Mouse (Mus musculus): ENCODE results near the gene Eif4g3.

The Eif4g3 gene

DNA sequence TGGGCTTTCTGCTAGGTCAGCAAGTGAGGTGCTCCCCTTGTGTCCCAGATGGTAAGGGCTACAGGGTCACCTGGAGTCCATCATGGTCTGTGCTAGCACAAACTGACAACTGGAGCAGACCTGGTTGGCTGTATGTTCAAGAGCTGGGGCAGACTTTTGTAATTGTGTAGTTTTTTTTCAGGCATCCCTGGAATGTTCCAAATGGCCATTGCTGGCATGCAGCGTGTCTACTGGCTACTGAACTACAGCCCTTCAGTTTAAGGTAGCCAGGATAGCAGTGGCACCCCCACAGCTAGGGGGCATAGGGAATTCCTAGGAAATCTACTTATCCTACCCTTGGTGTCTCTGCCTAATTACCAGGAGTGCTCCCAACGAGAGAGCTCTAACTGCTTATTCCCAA lies 115.7 kb downstream of the Eif4g3 start:
- no peak for DNase-seq

DNA sequence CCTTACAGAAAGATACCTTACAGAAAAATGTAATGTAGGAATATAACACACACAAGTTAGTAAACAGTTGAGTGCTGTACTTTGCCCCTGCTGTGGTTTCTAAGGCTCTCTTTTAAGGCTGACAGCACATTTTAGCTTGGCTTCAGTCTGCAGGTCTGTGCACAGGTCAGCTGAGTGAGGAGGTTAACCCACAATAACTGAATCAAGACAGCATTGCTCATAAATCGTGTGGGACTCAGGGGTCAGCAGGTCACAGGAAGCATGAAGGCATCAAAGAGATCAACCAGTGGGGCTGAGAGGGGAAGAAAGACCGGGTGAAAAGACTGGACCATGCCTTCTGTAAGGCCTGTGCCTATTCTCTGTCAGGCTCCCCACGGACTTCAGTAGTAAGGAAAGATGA lies 116.5 kb downstream of the Eif4g3 start:
- DNase-seq, result no peak

GRCm38 (mm10) chr4:138111858-138112257 lies 119.0 kb downstream of the Eif4g3 start:
- no peak for DNase-seq

DNA sequence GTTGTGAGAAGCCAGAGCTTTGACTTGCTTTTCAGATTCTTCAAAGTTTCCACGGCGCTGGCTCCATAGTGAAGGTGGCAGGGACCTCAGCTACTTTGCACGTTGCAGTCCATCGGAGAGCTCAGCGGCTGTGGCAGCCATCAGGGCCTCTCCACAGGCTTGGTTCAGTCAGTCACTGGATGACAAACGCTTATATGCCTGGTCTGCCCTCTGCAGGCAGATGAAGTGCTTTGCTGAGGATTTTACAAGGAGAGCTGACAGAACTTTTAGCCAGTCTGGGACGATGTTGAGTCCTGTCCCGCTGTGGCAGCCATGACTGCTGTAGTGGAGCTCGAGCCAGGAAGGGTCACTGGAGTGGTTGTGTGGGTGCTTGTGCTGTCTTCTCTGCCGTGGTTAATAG lies 126.9 kb downstream of the Eif4g3 start:
- DNase-seq, result no peak

GRCm38 (mm10) chr4:138124046-138124445 lies 131.2 kb downstream of the Eif4g3 start:
- DNase-seq, result no peak

DNA sequence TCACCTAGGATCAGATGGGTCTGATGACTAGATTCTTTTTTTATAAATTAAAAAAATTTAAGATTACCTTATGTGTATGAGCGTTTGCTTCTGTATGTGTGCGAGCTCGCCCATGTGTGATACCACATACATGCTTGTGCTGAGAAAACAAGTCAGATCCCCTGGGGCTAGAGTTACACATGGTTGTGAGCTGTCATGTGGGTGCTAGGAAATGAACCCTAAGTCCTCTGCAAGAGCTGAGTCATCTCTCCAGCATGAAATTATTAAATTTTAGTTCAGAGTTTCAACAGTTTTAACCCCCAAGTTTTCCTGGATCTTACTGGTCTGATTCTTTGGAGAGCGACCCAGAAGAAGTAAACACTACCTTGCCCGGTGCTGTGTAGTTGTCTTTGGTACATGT lies 134.5 kb downstream of the Eif4g3 start:
- DNase-seq, result no peak

DNA sequence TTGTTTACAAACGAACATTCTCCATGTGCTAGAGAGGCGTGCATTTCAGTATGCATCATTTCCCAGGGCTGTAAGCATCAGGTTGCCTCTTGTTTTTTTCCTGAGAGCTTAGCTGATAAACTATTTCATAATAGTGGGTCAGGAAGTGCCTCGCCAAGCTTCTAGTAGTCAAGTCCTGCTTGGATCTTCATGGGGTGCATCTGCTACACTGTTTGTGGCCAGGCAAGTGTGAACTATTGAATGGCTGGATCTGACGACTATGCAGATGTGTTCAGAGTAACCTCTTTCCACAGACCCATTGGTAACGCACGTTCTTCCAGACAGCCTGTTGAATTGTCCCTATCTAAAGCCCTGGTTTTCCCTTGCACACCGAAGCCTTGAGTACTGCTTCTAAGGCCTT lies 135.0 kb downstream of the Eif4g3 start:
- DNase-seq, result no peak

DNA sequence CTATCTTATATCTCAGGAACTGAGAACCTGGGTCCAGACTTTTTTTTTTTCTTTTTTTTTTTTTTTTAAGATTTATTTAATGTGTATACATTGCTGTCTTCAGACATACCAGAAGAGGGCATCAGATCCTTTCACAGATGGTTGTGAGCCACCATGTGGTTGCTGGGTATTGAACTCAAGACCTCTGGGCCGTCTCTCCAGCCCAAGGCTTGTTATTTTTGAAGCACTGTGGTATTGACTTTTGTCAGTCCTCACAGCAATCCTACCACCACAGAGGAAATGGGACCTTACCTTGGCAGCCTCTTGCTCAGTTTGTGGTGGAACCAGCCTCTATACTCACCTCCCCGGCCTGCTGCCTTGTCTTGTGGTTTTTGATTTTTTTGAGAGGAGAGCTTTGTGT lies 137.3 kb downstream of the Eif4g3 start:
- no peak for DNase-seq

DNA sequence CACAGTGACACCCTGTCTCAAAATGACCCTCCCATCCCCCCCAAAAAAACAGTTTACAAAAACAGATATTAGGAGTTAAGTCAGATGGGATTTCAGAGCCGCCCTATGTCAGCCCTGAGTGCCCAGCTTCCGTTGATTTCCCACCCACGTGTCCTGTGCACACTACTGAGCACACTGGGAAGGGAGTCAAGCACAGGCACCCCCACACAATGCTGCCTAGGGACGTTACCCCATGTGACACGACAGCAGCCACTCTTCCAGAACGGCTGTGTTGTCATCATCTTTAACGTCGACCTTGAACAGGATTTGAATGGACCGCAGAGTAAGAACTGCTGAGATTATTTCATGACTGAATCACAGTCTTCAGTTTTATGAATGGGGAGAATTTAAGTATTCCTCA lies 138.4 kb downstream of the Eif4g3 start:
- DNase-seq, result no peak

DNA sequence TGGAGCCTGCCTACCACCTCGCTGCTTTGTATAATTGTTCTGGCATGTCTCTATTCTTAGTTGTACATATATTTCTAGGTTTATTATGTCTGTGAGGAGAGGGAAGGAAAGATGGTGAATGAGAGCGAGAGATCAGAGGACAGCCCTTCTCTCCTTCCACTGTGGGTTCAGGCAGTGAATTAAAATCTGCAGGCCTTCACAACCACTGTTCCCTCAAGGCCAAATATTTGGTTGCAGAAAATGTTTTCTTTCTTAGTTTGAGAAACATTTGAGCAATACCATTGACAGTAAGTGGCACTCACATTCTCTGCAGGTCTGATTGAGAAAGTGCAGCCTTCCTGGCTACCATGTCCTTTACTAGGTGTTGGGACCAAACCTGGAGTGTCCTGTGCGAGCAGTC lies 138.9 kb downstream of the Eif4g3 start:
- no peak for DNase-seq

GRCm38 (mm10) chr4:138133360-138133759 lies 140.5 kb downstream of the Eif4g3 start:
- DNase-seq, result no peak

DNA sequence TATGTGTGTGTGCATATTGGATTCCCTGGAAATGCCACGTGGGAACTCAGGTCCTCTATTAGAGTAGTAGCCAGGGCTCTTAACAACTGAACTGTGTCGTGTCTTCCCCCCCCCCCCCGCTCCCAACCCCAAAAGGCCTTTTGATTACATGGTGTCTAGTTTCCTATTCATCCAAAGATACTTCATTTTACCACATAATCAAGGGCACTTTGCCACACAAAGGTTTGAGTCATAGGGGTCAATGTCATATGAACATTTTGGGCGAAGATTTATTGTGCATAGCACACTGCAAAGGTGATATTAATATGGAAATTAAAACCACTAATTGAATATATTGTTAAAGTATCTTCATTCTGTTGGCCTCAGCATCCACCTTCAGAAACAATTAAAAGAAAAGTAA lies 144.5 kb downstream of the Eif4g3 start:
- no peak for DNase-seq

- DNase-seq, result no peak
Observed at GRCm38 (mm10) chr4:138137804-138138203, 145.0 kb downstream of the Eif4g3 start.

DNA sequence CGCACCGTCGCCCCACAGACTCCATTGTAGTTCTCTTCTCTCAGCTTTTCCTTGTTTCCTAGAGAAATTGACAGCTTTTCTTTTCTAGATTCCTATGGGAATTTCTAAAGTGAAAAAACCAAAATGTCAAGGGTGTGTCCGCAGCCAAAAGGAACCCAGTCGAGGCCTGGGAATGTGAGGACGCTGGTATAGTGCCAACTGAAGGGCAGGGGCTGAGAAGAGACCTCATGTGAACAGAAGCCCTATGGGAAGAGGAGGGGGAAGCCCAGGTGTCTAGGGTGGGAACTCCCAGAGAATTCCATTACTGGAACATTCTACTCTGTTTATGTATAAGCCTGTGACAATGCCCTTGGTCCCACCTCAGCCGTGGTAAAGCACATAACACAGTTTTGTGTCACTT lies 145.4 kb downstream of the Eif4g3 start:
- DNase-seq, result no peak

DNA sequence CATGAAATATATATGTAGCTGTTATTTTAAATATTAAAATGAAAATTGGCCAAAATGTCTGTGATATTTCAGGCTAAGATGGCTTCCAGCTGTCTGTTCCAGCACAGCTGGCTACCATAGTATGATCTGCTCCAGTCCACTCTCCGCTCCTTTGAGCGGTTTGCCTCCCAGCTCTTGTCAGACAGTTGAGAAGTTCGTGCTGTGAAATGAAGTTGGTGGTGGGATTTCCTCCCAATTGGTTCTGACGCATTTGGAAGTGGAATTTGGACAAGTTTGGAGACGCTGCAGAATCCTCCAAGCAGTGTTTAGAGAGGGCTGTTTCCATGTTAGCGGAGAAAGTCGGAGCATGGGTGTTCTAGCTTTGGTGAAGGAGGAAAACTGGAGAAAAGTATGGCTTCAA lies 148.5 kb downstream of the Eif4g3 start:
- no peak for DNase-seq

- no peak for DNase-seq
Observed at GRCm38 (mm10) chr4:138147176-138147575, 154.4 kb downstream of the Eif4g3 start.

DNA sequence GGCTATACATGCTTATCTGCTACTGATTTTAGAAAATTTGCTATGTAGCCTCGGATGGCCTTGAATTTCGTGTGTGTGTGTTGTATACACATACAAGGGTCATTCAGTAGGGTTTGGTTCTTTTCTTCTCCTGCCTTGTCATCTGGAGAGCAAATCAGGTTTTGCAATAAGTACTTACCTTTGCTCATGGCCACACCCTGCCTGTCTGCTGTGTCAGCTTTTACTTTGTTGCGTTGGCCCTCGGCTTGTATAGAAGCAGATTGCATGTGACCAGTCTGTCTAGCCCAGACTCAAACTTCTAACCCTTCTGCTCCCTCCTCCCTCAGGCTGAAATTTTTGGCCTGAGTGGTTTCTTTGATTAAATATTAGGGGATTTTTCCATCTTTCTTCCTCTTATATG lies 157.2 kb downstream of the Eif4g3 start:
- no peak for DNase-seq

GRCm38 (mm10) chr4:138151226-138151625 lies 158.4 kb downstream of the Eif4g3 start:
- DNase-seq, result no peak

GRCm38 (mm10) chr4:138153980-138154379 lies 161.2 kb downstream of the Eif4g3 start:
- DNase-seq, result peak; percentile 51

DNA sequence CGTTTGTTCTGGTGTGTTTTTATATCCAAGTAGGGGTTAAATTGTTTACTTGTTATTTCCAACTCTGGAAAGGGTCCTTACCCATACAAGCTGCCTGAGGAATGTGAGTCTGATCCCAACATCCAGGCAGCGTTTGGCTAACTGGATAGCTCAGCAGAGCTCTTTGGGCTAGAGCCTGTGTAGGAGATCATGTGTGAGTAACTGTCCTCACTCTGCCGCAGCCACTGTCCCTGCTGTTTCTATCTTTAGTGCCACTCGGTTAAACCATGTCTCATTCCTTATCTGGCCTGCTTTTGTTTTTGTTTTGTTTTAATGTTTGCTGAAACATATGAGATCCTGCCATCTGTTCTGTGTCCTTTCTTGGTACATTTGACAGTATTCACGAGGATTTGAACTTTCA lies 168.1 kb downstream of the Eif4g3 start:
- no peak for DNase-seq

DNA sequence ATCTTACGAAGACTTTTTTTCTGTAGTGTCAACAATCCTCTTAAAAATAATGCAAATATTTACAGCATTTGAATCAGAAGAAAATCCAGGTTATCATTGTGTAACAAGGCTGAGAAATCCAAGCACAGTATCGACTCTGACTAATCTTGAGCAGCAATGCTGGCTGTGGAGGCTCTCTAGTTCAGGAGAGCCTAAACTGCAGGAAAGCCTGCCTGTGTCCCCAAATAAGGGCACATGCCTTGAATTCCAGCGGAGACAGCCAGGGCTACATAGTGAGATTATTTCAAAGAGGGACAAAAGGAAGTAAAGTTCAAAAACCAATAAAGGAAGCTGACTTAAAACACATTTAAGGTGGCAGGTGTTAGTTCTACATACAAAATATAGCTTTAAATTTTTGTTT lies 168.7 kb downstream of the Eif4g3 start:
- no peak for DNase-seq

- DNase-seq, result no peak
Observed at GRCm38 (mm10) chr4:138163836-138164235, 171.0 kb downstream of the Eif4g3 start.

DNA sequence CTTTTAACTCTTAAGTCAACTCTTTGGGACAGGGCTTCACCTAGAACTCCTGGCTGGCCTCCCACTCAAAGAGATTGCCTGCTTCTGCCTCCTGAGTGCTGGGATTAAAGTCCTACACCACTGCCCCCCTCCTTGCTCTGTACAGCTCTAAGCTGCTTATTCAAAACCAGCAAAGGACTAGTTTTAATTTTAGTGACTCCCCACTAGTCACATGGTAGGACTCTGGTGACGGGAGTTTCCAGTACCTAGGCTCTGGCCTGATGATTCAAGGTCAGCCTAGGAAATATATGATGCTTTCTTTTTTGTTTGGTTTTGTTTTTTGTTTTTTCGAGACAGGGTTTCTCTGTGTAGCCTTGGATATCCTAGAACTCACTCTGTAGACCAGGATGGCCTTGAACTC lies 172.0 kb downstream of the Eif4g3 start:
- DNase-seq, result no peak

GRCm38 (mm10) chr4:138166519-138166918 lies 173.7 kb downstream of the Eif4g3 start:
- DNase-seq, result no peak

- DNase-seq, result no peak
Observed at GRCm38 (mm10) chr4:138168162-138168561, 175.3 kb downstream of the Eif4g3 start.

DNA sequence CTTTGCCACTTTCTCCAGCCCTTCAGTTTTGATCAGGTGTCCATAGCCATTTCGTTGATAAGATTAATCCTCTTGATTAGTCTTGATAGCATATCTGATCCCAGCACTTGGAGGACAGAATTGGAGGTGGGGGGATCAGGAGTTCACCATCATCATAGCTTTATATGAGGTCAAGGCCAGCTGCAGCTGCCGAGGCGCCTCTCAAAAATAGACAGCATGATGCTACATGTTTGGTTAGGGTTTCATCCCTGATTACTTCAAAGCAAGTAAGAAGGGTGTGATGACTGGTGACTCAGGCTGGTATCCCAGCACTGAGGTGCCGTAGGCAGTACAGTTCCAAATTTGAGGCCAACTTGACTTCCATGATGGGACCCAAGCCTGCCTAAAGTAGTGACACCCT lies 176.6 kb downstream of the Eif4g3 start:
- no peak for DNase-seq

Data from thymus, postnatal 14 days (tissue).